Mouse (Mus musculus) lung, embryonic 15.5 days (tissue): ENCODE results near the gene Rasgrp2. TPM values are rescaled to one million over a fixed set of nuclear protein-coding genes. Genes with fewer than 3 reads are reported as not detected.

Experiments
- ATAC-seq: fragments of 200-750 bp; cut with Nextera tagmentation; 2 replicates; pipeline ENCODE4 v1.8.0; 2017; ENCODE audit warnings: moderate number of reproducible peaks, borderline replicate concordance; ENCODE audit not compliant: low FRiP score, low TSS enrichment; ENCODE audit errors: extremely low read depth
- H3K27ac ChIP-seq: fragments of 300-500 bp; sonication (generic); 2 replicates; pipeline ENCODE4 v1.5.1; 2015; ENCODE audit warnings: moderate library complexity, mild to moderate bottlenecking, inconsistent platforms
- H3K27me3 ChIP-seq: fragments of 300-500 bp; sonication (generic); 2 replicates; pipeline ENCODE4 v1.6.1; 2015; ENCODE audit warnings: inconsistent platforms
- H3K36me3 ChIP-seq: fragments of 300-500 bp; sonication (generic); 2 replicates; pipeline ENCODE4 v1.6.1; 2015; ENCODE audit warnings: inconsistent platforms
- H3K4me1 ChIP-seq: fragments of 300-500 bp; sonication (generic); 2 replicates; pipeline ENCODE4 v1.6.1; 2015; ENCODE audit warnings: inconsistent platforms
- H3K4me2 ChIP-seq: fragments of 300-500 bp; sonication (generic); 2 replicates; pipeline ENCODE4 v1.6.1; 2015; ENCODE audit warnings: inconsistent platforms, mild to moderate bottlenecking, moderate library complexity
- H3K4me3 ChIP-seq: fragments of 300-500 bp; sonication (generic); 2 replicates; pipeline ENCODE4 v1.5.1; 2015; ENCODE audit warnings: mild to moderate bottlenecking, inconsistent platforms
- H3K9ac ChIP-seq: fragments of 300-500 bp; sonication (generic); 2 replicates; pipeline ENCODE4 v1.6.1; 2015; ENCODE audit warnings: inconsistent platforms
- H3K9me3 ChIP-seq: fragments of 300-500 bp; sonication (generic); 2 replicates; pipeline ENCODE4 v1.6.1; 2016; ENCODE audit warnings: inconsistent platforms
- WGBS: fragments of 180-500 bp; shearing (Covaris S2); methylation state at CpG from one replicate; pipeline ENCODE4 v1.1.7; 2015; 5-methylcytosine and 5-hydroxymethylcytosine counted together
- polyA plus RNA-seq: library from polyadenylated mRNA; unstranded; fragments of >200 nt; fragmentation: Nextera tagmentation; extraction: Ambion mirVana; gene quantifications from 2 replicates; pipeline ENCODE4 v1.2.1, GENCODE M21; 2015

Rasgrp2 gene
- polyA plus RNA-seq, 1 experiment from 2014 or later: 72.1 TPM

DNA sequence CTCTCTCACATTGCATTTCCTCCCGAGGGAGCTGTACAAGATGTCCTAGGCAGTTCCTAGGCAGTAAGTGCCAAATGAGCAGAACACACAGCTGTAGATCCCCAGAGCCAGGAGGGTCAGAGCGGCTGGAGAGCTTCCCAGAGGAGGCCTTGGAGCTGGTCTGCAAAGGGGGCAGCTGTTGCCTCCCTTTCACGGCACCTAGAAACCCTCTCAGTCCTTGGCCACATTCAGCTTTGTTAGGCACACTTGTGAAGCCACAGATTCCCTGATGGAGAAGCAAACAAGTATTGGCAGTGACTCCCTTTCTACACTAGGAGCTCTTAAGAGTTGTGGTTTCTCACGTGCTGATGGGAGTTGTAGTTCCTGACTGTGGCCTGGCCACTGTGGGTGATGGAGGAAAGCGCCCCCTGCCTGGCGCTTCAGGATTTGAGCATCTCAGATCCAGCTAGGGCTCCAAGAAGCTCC, 52.9 kb downstream of the Rasgrp2 start:
- H3K9ac ChIP-seq: no peak overlapping the region
- H3K4me3 ChIP-seq: no peak overlapping the region
- peaks cover 10% of the 10 kb centered on the region for H3K4me1 ChIP-seq
- ATAC-seq: peak; percentile 81
- 17% methylated on average over 6 of the region's 6 CpGs for WGBS
- no peak overlapping the region for H3K4me2 ChIP-seq
- peak overlapping the region; percentile 58 for H3K27ac ChIP-seq
- no peaks in the 10 kb centered on the region for H3K9me3 ChIP-seq
- H3K27me3 ChIP-seq: 0 out of 2 replicates have a peak, but pooled peaks cover 3% of the 10 kb centered on the region
- H3K36me3 ChIP-seq: no peaks in the 10 kb centered on the region

DNA sequence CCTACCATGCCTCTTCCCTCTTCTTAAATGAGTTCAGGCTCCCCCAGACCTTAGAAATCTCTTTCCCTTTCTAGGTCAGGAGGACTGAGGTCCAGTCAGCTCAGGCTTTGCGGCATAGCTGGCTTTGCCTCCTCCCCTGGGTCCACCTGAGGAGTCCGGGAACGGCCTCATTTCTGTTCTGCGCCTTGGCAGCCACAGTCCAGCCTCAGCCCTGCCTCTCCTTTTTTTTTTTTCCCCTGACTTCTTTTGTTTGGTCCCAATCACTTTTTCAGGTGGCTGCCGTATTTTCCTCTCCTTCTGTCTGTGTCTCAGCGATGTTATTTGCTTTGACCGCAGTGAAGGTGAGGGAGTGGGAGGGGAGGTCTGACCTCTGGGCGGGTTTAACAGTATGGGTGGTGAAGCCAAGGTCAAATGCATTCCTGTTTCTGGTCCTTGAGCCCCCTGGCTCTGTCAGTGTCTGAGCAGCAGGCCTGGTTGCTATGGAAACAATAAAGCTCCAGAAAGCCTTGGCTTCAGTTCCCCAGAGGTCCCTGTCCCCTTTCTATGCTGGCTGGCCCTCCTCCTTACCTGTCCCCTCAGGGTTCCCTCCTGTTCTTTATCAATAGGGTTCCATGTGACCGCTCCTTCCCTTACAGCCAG, 53.7 kb downstream of the Rasgrp2 start:
- Histone ChIP-seq H3K27me3 (no peaks in the 10 kb centered on the region), H3K4me3 (no peak overlapping the region), H3K9ac (no peak overlapping the region), H3K4me2 (no peak overlapping the region), H3K4me1 (peaks cover 9% of the 10 kb centered on the region), H3K9me3 (no peaks in the 10 kb centered on the region), H3K36me3 (no peaks in the 10 kb centered on the region), H3K27ac (no peak overlapping the region)
- 53% methylated on average over 9 of the region's 9 CpGs for WGBS
- ATAC-seq: no peak

DNA sequence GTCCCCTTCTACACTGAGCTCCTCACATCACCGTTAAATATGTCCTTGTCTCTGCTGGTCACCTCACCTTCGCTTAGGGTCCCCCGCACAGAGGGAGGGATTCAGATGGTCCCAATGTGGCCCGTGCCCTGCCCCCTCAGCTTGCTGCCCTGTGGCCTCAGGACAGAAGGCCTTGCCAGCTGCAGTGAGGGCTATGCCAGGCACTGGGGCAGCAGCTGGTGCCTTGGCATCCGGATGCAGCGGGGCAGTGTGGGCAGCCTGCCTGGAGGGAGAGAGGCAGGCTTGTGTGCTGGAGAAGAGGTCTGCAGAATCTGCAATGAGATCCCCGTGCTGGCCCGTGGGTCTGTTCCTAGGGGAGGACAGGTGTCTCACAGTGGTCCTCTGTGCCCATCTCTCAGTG, 54.2 kb downstream of the Rasgrp2 start:
- Histone ChIP-seq H3K4me2 (no peak overlapping the region), H3K36me3 (no peaks in the 10 kb centered on the region), H3K27ac (no peak overlapping the region), H3K4me1 (peaks cover 7% of the 10 kb centered on the region; the same call in 1 of the 2 replicates), H3K9me3 (no peaks in the 10 kb centered on the region), H3K27me3 (no peaks in the 10 kb centered on the region), H3K4me3 (no peak overlapping the region), H3K9ac (no peak overlapping the region)
- no peak for ATAC-seq
- WGBS: 74% methylated on average over 8 of the region's 8 CpGs

DNA sequence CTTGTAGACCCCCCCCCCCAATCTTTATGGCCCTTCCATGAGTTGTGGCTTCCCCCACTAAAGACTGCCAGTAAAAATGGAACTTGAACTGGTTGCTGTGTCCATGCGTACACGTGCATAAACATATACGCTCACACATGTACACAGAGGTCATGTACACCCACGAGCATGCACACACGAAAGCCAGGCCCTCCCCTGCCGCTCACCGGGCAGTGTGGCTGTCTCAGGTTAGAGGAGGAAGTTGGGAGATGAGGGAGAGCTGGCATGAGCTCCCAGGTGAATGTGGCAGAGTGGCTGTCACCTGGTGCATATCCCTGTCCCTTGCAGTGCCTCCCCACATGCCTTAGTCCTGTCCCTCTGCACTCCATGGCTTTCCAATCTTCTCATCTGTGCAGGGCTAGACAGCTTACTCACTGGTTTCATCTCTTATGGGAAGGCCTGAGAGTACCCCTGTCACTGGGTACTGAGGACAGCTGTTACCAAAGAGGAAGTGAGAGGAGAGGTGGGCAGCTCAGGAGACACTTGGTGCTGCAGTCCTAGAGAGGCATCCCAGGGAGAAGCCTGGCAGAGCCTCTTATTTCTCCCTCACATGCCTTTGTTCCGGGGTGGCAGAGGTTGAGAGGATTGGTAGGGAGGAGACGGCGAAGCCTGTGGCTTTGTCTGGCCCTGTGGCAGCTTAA, 55.0 kb downstream of the Rasgrp2 start:
- no peaks in the 10 kb centered on the region for H3K27me3 ChIP-seq
- no peak overlapping the region for H3K4me2 ChIP-seq

DNA sequence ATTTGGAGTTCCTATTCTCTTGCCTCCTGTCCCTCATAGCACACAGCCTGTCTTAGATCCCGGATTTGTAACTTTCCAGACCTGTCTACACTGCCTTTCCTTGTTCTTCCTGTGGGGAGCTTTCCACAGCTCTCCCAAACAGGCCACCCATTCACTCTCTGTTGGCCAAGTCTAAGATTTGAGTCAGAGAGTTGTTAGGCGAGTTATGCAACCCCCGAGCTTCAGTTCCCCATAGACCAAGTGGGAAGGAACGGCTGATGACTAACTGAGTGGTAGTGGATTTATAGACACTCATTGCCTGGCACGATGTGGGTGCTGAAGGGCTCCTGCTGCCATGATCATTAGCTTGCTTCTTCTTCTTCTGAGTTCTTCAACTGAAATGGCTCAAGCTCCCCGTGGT, 60.4 kb downstream of the Rasgrp2 start:
- Histone ChIP-seq H3K27me3 (peaks cover 12% of the 10 kb centered on the region; the same call in 1 of the 2 replicates), H3K36me3 (no peaks in the 10 kb centered on the region), H3K4me1 (0 out of 2 replicates have a peak, but pooled peaks cover 5% of the 10 kb centered on the region), H3K4me2 (no peak overlapping the region), H3K9ac (no peak overlapping the region), H3K9me3 (no peaks in the 10 kb centered on the region), H3K27ac (no peak overlapping the region), H3K4me3 (no peak overlapping the region)
- WGBS: 67% methylated on average over 6 of the region's 6 CpGs
- ATAC-seq: no peak

More for the DNA sequence above, 55.0 kb downstream of the Rasgrp2 start:
- H3K4me3 ChIP-seq: no peak overlapping the region
- 72% methylated on average over 10 of the region's 10 CpGs for WGBS
- no peaks in the 10 kb centered on the region for H3K36me3 ChIP-seq
- no peak for ATAC-seq
- H3K9me3 ChIP-seq: no peaks in the 10 kb centered on the region
- peaks cover 7% of the 10 kb centered on the region; the same call in 1 of the 2 replicates for H3K4me1 ChIP-seq
- no peak overlapping the region for H3K9ac ChIP-seq
- H3K27ac ChIP-seq: no peak overlapping the region

DNA sequence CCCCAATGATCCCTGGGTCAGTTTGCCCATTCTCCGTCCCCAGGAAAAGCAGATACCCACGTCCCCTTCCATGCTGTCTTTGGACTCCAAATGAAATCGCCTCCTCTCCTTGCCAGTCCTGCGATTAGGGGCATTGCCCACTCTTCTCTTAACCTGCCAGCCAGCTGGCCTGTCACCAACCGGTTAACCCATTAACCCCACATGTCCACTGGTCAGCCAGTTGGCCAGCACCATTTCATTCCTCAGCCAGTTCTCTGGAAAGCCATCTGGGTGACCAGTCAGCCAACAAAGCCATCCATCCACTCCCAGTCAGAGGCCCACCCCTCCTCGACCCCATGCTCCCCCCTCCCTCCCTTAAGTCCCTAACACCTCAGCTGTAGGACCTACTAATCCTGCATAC, 63.7 kb downstream of the Rasgrp2 start:
- WGBS: 31% methylated on average over 6 of the region's 6 CpGs
- Histone ChIP-seq H3K27me3 (peaks cover 12% of the 10 kb centered on the region; the same call in 1 of the 2 replicates), H3K36me3 (no peaks in the 10 kb centered on the region), H3K9ac (no peak overlapping the region), H3K4me1 (0 out of 2 replicates have a peak, but pooled peaks cover 8% of the 10 kb centered on the region), H3K27ac (no peak overlapping the region), H3K4me2 (no peak overlapping the region), H3K9me3 (no peaks in the 10 kb centered on the region), H3K4me3 (no peak overlapping the region)
- ATAC-seq: no peak

DNA sequence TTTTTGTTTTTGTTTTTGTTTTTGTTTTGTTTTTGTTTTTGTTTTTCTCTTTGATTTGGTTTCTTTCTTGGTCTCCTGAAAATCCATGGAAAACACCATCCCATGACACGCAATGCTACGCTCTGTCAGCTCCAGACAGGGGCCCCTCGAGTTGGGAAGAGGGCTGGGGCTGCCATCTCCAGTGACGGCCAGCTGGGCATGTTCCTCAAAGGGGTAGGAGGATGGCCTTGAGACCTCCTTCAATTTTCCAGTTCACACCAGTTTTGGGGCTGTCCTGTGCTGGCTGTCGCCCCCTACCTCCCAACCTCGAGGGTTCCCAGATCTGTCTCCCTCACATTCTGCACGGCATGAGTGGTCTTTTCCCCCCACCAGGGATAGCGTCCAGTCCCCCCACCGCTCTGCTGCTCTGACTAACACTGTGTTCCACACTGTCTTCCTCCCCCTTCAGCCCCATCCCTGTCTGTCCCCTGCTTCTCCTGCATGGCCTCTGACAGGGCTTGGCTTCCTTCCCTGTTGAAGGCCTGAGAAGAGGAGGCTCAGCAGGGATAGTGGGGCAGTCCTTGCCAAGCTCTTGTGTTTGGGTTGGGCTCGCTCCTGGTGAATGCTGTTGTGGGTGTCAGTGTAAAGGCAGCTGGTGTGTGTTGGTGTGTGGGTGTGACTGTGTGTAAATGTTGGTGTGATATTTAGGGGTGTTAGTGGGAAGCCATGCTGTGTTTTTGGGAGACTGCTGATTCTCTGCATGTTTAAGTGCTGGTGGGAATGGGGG, 65.3 kb downstream of the Rasgrp2 start:
- Histone ChIP-seq H3K9ac (no peak overlapping the region), H3K4me3 (no peak overlapping the region), H3K4me1 (0 out of 2 replicates have a peak, but pooled peaks cover 8% of the 10 kb centered on the region), H3K4me2 (no peak overlapping the region), H3K27me3 (peaks cover 12% of the 10 kb centered on the region; the same call in 1 of the 2 replicates), H3K27ac (no peak overlapping the region), H3K9me3 (no peaks in the 10 kb centered on the region), H3K36me3 (no peaks in the 10 kb centered on the region)
- WGBS: 43% methylated on average over 10 of the region's 10 CpGs
- ATAC-seq: no peak

Other genes starting within 250 kb of the Rasgrp2 start
- not detected in 2 replicates for gene Majin, start 215.0 kb upstream of the Rasgrp2 start, polyA plus RNA-seq
- 0.48 TPM in 1 of 2 replicates, not detected in the other for gene Gpha2, start 173.0 kb upstream of the Rasgrp2 start, polyA plus RNA-seq
- 17.1 and 19.2 TPM in 2 replicates for gene Ppp2r5b, start 163.5 kb upstream of the Rasgrp2 start, polyA plus RNA-seq
- 8.9 and 9.3 TPM in 2 replicates for gene Atg2a, start 157.7 kb upstream of the Rasgrp2 start, polyA plus RNA-seq
- 66.7 and 76.1 TPM in 2 replicates for gene Ehd1, start 122.6 kb upstream of the Rasgrp2 start, polyA plus RNA-seq
- 0.77 and 0.92 TPM in 2 replicates for gene Cdc42bpg, start 92.9 kb upstream of the Rasgrp2 start, polyA plus RNA-seq
- 82.6 and 85.7 TPM in 2 replicates for gene Men1, start 64.4 kb upstream of the Rasgrp2 start, polyA plus RNA-seq
- gene Map4k2, start 58.2 kb upstream of the Rasgrp2 start, polyA plus RNA-seq: 19.2 and 22.9 TPM in 2 replicates
- 133 and 136 TPM in 2 replicates for gene Sf1, start 35.6 kb upstream of the Rasgrp2 start, polyA plus RNA-seq
- gene Pygm, start 14.9 kb upstream of the Rasgrp2 start, polyA plus RNA-seq: 17.7 and 22.3 TPM in 2 replicates
- 0.58 and 0.97 TPM in 2 replicates for gene Nrxn2, start 19.4 kb downstream of the Rasgrp2 start, polyA plus RNA-seq
- 0.11 TPM in 1 of 2 replicates, not detected in the other for gene Slc22a12, start 143.7 kb downstream of the Rasgrp2 start, polyA plus RNA-seq